Mouse (Mus musculus) liver, embryonic 14.5 days (tissue): ENCODE results near the gene 4932438H23Rik.

Experiments
- CTCF ChIP-seq: IDR thresholded peaks from 2 replicates; pipeline ENCODE4 v1.5.1; 2016; ENCODE audit warnings: antibody characterized with exemption, low read depth, control low read depth
- EP300 ChIP-seq: IDR thresholded peaks from 2 replicates; pipeline ENCODE4 v1.6.1; 2016; ENCODE audit warnings: antibody characterized with exemption, low read depth

DNA sequence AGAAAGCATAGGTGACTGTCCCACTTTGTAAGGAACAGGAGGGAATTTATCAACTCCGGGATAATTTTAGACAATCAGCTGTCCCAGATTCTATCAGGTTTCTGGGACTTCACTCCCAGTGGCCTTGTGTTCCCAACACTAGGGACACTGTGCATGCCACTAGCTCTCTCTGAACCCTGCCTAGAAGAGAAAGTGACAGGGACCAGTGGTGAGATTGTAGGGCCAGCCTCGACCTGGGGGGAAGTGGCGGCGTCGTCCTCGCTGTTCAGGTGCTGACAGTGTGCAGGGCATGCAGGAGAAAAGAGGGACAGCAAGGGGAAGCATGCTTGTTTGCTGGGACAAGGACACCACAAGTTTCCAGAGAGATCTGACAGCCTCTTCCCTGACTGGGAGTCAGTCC is 37.2 kb downstream of the 4932438H23Rik start:
- TF ChIP-seq EP300: no peak
- no peak for TF ChIP-seq CTCF
